Mouse (Mus musculus) kidney, postnatal 0 days (tissue): ENCODE data around the gene Ankrd12. TPM values are rescaled to one million over a fixed set of nuclear protein-coding genes. Genes with fewer than 3 reads are reported as not detected.

ENCODE experiments used
- ATAC-seq: fragments of 200-750 bp; cut with Nextera tagmentation; replicated peaks from 2 replicates; pipeline ENCODE4 v1.8.0; 2017; ENCODE audit warnings: low read depth, moderate number of reproducible peaks, moderate TSS enrichment, moderate library complexity; ENCODE audit not compliant: low FRiP score
- DNase-seq: peaks from one replicate; pipeline ENCODE4 v3.0.0-alpha.2; 2016; ENCODE audit warnings: low spot score
- H3K27ac ChIP-seq: fragments of 300-500 bp; sonication (generic); 2 replicates; pipeline ENCODE4 v1.5.1; 2014; ENCODE audit warnings: mild to moderate bottlenecking
- H3K27me3 ChIP-seq: fragments of 300-500 bp; sonication (generic); 2 replicates; pipeline ENCODE4 v1.6.1; 2014; ENCODE audit warnings: low read length, mixed read lengths; ENCODE audit not compliant: insufficient read depth
- H3K36me3 ChIP-seq: fragments of 300-500 bp; sonication (generic); 2 replicates; pipeline ENCODE4 v1.6.1; 2014; ENCODE audit warnings: low read length, mixed read lengths; ENCODE audit not compliant: insufficient read depth
- H3K4me1 ChIP-seq: fragments of 300-500 bp; sonication (generic); replicated peaks from 2 replicates; pipeline ENCODE4 v1.6.1; 2014; ENCODE audit warnings: antibody characterized with exemption, low read length, mixed read lengths; ENCODE audit not compliant: insufficient read depth
- H3K4me2 ChIP-seq: fragments of 300-500 bp; sonication (generic); 2 replicates; pipeline ENCODE4 v1.6.1; 2014; ENCODE audit warnings: mild to moderate bottlenecking, low read length, moderate library complexity, mixed read lengths
- H3K4me3 ChIP-seq: fragments of 300-500 bp; sonication (generic); replicated peaks from 2 replicates; pipeline ENCODE4 v1.5.1; 2014; ENCODE audit warnings: low read depth, low read length
- H3K9ac ChIP-seq: fragments of 300-500 bp; sonication (generic); 2 replicates; pipeline ENCODE4 v1.6.1; 2014; ENCODE audit warnings: low read depth, low read length
- H3K9me3 ChIP-seq: fragments of 300-500 bp; sonication (generic); replicated peaks from 2 replicates; pipeline ENCODE4 v1.6.1; 2016; ENCODE audit warnings: low read length, inconsistent platforms, mixed read lengths
- CTCF ChIP-seq: IDR thresholded peaks from 2 replicates; pipeline ENCODE4 v1.5.1; 2016; ENCODE audit warnings: antibody characterized with exemption, low read depth, mild to moderate bottlenecking, moderate library complexity
- WGBS: fragments of 180-500 bp; shearing (Covaris S2); extraction: QIAGEN DNeasy Blood & Tissue Kit; methylation state at CpG from one replicate; pipeline ENCODE4 v1.1.7; 2014; 5-methylcytosine and 5-hydroxymethylcytosine counted together
- polyA plus RNA-seq: library from polyadenylated mRNA; unstranded; fragments of >200 nt; fragmentation: Nextera tagmentation; extraction: Ambion mirVana; gene quantifications from 2 replicates; pipeline ENCODE4 v1.2.1, GENCODE M21; 2015

The Ankrd12 gene
- polyA plus RNA-seq, 1 experiment from 2014 or later: 22.8 TPM

DNA sequence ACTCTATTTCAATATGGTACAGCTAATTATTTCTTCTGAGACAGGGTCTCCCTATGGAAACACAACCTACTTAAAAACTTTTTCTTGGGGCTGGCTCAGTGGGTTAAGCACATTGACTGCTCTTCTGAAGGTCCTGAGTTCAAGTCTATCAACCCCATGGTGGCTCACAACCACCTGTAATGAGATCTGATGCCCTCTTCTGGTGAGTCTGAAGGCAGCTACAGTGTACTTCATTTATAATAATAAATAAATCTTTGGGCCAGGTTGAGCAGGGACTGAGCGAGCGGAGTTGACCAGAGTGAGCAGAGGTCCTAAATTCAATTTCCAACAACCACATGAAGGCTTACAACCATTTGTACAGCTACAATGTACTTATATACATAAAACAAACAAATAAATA lies 114.6 kb downstream of the Ankrd12 start:
- Histone ChIP-seq H3K4me2 (no peak overlapping the region), H3K9ac (no peak overlapping the region), H3K27ac (no peak overlapping the region), H3K27me3 (no peaks in the 10 kb centered on the region), H3K4me3 (no peak overlapping the region), H3K9me3 (no peaks in the 10 kb centered on the region), H3K4me1 (no peaks in the 10 kb centered on the region), H3K36me3 (no peaks in the 10 kb centered on the region)
- WGBS: 98% methylated on average over 2 of the region's 2 CpGs
- TF ChIP-seq CTCF: peak; percentile 39
- ATAC-seq (no peak), DNase-seq (no peak)

DNA sequence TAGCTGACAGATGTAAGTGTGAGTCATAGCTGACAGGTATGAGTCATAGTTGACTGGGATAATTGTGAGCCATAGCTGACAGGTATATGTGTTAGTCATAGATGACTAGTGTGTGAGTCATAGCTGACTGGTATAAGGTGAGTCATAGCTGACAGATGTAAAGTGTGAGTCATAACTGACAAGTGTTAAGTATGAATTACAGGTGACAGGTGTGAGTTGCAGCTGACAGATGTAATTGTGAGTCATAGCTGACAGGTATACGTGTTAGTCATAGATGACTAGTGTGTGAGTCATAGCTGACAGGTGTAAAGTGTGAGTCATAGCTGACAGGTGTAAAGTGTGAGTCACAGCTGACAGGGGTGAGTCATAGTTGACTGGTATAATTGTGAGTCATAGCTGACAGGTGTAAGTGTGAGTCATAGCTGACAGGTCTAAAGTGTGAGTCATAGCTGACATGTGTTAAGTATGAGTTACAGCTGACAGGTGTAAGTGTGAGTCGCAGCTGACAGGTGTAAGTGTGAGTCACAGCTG lies 115.2 kb downstream of the Ankrd12 start:
- no peaks in the 10 kb centered on the region for H3K36me3 ChIP-seq
- no peaks in the 10 kb centered on the region for H3K9me3 ChIP-seq
- no peaks in the 10 kb centered on the region for H3K27me3 ChIP-seq
- no peaks in the 10 kb centered on the region for H3K4me1 ChIP-seq
- H3K4me3 ChIP-seq: no peak overlapping the region
- H3K27ac ChIP-seq: no peak overlapping the region
- TF ChIP-seq CTCF: no peak
- WGBS: 81% methylated on average over 2 of the region's 2 CpGs
- peak; percentile 83 for ATAC-seq
- no peak overlapping the region for H3K9ac ChIP-seq
- no peak overlapping the region for H3K4me2 ChIP-seq
- no peak for DNase-seq

DNA sequence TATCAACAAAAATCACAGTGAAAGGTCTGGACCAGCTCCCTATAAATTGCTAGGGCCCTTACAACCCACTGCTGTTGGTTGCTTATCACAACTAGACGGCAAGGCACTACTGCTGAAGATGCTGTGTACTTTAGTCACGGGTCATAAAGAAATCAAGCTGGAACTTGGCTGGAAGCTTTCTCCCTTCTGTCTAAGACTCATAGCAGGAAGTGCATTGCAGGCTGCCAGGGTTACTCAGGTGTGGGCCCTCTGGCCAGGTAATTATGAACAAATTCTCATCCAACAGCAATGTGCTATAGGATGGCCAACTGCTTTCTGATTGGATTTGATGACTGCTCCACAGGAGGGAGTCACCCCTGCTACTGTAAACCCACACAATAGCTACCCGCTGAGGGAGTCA lies 117.9 kb downstream of the Ankrd12 start:
- no peak for DNase-seq
- H3K4me2 ChIP-seq: no peak overlapping the region
- no peak overlapping the region for H3K4me3 ChIP-seq
- no peak overlapping the region for H3K27ac ChIP-seq
- H3K9ac ChIP-seq: no peak overlapping the region
- H3K4me1 ChIP-seq: no peaks in the 10 kb centered on the region
- 29% methylated on average over 3 of the region's 3 CpGs for WGBS
- TF ChIP-seq CTCF: no peak
- no peaks in the 10 kb centered on the region for H3K36me3 ChIP-seq
- H3K27me3 ChIP-seq: no peaks in the 10 kb centered on the region
- ATAC-seq: no peak
- no peaks in the 10 kb centered on the region for H3K9me3 ChIP-seq

DNA sequence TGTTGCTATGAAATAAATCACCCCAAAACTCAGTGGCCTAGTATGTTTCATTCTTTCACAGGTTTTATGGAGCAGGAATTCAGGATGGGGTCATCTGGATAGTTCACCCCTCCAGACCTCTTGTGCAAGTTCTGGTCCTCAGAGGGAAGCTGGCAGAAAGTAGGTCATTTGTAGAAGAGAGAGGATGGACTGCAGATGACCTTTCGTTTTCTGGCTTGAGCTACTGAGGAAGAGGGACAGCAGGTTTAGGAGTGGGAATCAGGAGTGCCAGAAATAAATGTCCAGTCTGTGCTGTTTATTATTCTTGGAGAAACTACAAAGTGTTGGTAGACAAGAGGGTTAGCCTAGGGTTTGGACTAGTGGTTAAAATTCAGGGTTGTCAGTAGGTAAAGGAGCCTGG lies 118.5 kb downstream of the Ankrd12 start:
- no peaks in the 10 kb centered on the region for H3K27me3 ChIP-seq
- no peak overlapping the region for H3K27ac ChIP-seq
- WGBS: 71% methylated on average over 1 of the region's 1 CpGs
- no peaks in the 10 kb centered on the region for H3K4me1 ChIP-seq
- no peak for TF ChIP-seq CTCF
- no peak overlapping the region for H3K4me2 ChIP-seq
- peak; percentile 23 for DNase-seq
- no peaks in the 10 kb centered on the region for H3K9me3 ChIP-seq
- no peaks in the 10 kb centered on the region for H3K36me3 ChIP-seq
- no peak overlapping the region for H3K4me3 ChIP-seq
- ATAC-seq: no peak
- no peak overlapping the region for H3K9ac ChIP-seq

DNA sequence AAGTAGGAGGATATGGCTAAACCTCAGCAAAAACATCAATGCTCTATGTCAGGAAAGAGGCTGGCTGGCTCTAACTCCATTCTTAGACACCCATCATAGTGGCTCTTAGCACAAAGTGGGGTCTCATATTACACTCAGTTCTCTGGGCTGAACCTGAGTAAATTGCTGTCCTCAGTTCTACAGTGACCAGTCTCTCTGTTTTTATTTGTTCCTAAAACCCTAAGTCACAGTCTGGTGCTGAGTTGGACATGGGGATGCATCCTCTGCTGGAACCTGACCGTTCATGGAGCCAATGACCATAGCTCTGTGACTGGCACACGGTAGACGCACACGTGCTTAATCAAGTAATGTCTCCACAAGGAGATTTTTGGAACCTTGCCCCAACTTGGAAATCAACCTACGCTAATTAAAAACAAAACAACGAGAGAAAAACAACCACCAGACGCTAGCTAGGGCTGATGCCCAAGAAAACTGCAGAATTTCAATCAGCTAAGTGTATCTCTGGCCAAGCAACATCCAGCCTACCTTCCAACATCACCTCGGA lies 119.0 kb downstream of the Ankrd12 start:
- ATAC-seq (no peak), DNase-seq (peak; percentile 33)
- Histone ChIP-seq H3K9me3 (no peaks in the 10 kb centered on the region), H3K4me3 (no peak overlapping the region), H3K27me3 (no peaks in the 10 kb centered on the region), H3K4me1 (no peaks in the 10 kb centered on the region), H3K9ac (no peak overlapping the region), H3K36me3 (no peaks in the 10 kb centered on the region), H3K27ac (0 out of 2 replicates have a peak overlapping the region, but pooled peaks have one; percentile 44), H3K4me2 (no peak overlapping the region)
- no peak for TF ChIP-seq CTCF
- 64% methylated on average over 8 of the region's 8 CpGs for WGBS

DNA sequence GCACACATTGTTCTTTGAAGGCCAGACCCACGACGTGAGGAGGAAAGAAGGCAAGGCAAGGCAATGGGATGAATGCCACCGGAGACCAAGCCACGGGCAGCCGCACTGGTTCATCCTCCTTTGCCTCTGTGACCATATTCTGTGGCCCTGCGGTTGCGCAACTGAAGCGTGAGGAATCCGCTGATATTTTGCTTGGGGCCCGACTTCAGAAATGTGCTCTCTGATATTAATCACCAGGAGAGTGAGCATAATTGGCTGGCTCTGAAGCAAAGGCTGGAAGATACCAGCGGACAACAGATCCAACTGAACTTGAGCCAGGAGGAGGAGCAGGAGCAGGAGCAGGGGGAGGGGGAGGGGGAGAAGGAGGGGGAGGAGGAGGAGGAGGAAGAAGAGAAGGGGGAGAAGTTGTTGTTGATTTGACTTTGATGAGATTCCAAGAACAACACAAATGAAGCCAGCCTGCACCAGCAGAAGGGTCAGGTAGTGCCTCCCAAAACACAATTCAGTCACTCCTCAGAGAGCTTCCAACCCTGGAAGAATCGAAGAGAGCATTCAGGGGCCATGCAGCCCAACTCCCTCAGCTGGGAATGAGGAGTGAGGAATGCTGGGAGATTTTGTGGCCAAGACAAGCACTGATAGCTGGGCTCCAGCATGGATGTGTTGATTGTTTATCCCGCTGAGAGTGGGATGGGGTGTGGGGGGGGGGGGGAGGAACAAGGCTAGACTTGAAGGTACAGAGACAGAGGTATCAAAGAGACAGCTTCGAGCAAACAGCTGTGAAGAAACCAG lies 119.7 kb downstream of the Ankrd12 start:
- Histone ChIP-seq H3K36me3 (no peaks in the 10 kb centered on the region), H3K4me2 (no peak overlapping the region), H3K4me1 (no peaks in the 10 kb centered on the region), H3K27me3 (no peaks in the 10 kb centered on the region), H3K9me3 (no peaks in the 10 kb centered on the region), H3K9ac (no peak overlapping the region), H3K4me3 (no peak overlapping the region), H3K27ac (peak overlapping the region; percentile 60; the same call in 1 of the 2 replicates)
- DNase-seq: peak; percentile 71
- 46% methylated on average over 14 of the region's 14 CpGs for WGBS
- ATAC-seq: 0 out of 2 replicates have a peak, but pooled peaks have one; percentile 26
- TF ChIP-seq CTCF: no peak
